Mouse (Mus musculus) adrenal gland (tissue): Measurements from ENCODE around the gene Slco2a1.

Experiments
- intact Hi-C: fragments of 180-260 bp; cut with DNase I; formaldehyde crosslinking; loops from one replicate; pipeline ENCODE4 v1.15.1; 2025

Gene Slco2a1

GRCm38 (mm10) chr9:103032193-103032592, 43.7 kb downstream of the Slco2a1 start:
- intact Hi-C loops = no loop called here

- intact Hi-C loops = no loop called here
Observed at GRCm38 (mm10) chr9:103033381-103033780, 44.9 kb downstream of the Slco2a1 start.

GRCm38 (mm10) chr9:103036971-103037391, 48.5 kb downstream of the Slco2a1 start:
- intact Hi-C loops = no loop called here

- intact Hi-C loops = no loop called here
Observed at GRCm38 (mm10) chr9:103038266-103038665, 49.8 kb downstream of the Slco2a1 start.

- intact Hi-C loops = no loop called here
Observed at GRCm38 (mm10) chr9:103038705-103039104, 50.2 kb downstream of the Slco2a1 start.

GRCm38 (mm10) chr9:103040581-103040980, 52.1 kb downstream of the Slco2a1 start:
- intact Hi-C loops = no loop called here

GRCm38 (mm10) chr9:103045406-103045805, 56.9 kb downstream of the Slco2a1 start:
- intact Hi-C loops = no loop called here

GRCm38 (mm10) chr9:103049049-103049511, 60.6 kb downstream of the Slco2a1 start:
- intact Hi-C loops = no loop called here

- intact Hi-C loops = no loop called here
Observed at GRCm38 (mm10) chr9:103053829-103054228, 65.3 kb downstream of the Slco2a1 start.

GRCm38 (mm10) chr9:103055061-103055460, 66.5 kb downstream of the Slco2a1 start:
- intact Hi-C loops = no loop called here

GRCm38 (mm10) chr9:103056164-103056563, 67.7 kb downstream of the Slco2a1 start:
- intact Hi-C loops = no loop called here

GRCm38 (mm10) chr9:103060551-103060950, 72.0 kb downstream of the Slco2a1 start:
- intact Hi-C loops = no loop called here

GRCm38 (mm10) chr9:103061471-103062053, 73.0 kb downstream of the Slco2a1 start:
- intact Hi-C loops = no loop called here

GRCm38 (mm10) chr9:103063591-103063990, 75.1 kb downstream of the Slco2a1 start:
- intact Hi-C loops = no loop called here

GRCm38 (mm10) chr9:103066845-103067244, 78.3 kb downstream of the Slco2a1 start:
- intact Hi-C loops = no loop called here

- intact Hi-C loops = no loop called here
Observed at GRCm38 (mm10) chr9:103067651-103068050, 79.1 kb downstream of the Slco2a1 start.

- intact Hi-C loops = no loop called here
Observed at GRCm38 (mm10) chr9:103068769-103069168, 80.3 kb downstream of the Slco2a1 start.

GRCm38 (mm10) chr9:103071541-103072203, 83.2 kb downstream of the Slco2a1 start:
- intact Hi-C loops = no loop called here

- intact Hi-C loops = no loop called here
Observed at GRCm38 (mm10) chr9:103072204-103072599, 83.7 kb downstream of the Slco2a1 start.

- intact Hi-C loops = no loop called here
Observed at GRCm38 (mm10) chr9:103072926-103073515, 84.5 kb downstream of the Slco2a1 start.

GRCm38 (mm10) chr9:103076836-103077531, 88.5 kb downstream of the Slco2a1 start:
- intact Hi-C loops = no loop called here

- intact Hi-C loops = no loop called here
Observed at GRCm38 (mm10) chr9:103078194-103078691, 89.7 kb downstream of the Slco2a1 start.
